Mouse (Mus musculus) C2C12 (cell line): ENCODE measurements around the gene H2-DMa.

Experiments used
- CTCF ChIP-seq: IDR thresholded peaks from one replicate; pipeline ENCODE4 v1.5.1; 2011; ENCODE audit not compliant: control insufficient read depth, insufficient read depth, insufficient read length
- MAX ChIP-seq: IDR thresholded peaks from one replicate; pipeline ENCODE4 v1.6.1; 2011; ENCODE audit warnings: mild to moderate bottlenecking, control low read depth
- USF1 ChIP-seq: IDR thresholded peaks from one replicate; pipeline ENCODE4 v1.6.1; 2011; ENCODE audit warnings: low read depth, mild to moderate bottlenecking, control low read depth, moderate library complexity

GRCm38 (mm10) chr17:34179913-34180859 lies 60.8 kb downstream of the H2-DMa start:
- TF ChIP-seq CTCF (no peak), USF1 (no peak), MAX (no peak)
